Mouse (Mus musculus): ENCODE data around the gene Exd2.

DNA sequence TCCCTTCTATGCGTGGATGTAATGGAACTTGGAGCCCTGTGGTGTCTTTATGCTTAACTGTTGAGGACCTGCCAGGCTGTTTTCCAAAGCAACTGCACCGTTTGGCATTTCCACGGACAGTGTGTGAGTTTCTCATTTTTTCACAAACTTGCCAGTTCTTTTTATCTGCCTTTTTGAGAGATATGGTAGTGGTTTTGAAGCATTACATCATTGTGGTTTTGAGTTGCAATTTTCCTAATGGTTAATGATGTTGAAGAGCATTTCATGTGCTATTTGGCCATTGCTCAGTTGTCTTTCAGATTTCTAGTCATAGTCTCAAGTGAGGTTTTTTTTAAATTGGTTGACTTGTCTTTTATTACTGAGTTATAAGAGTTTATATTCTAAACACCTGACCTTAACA lies 10.8 kb downstream of the Exd2 start:
- TF ChIP-seq CTCF (IDR thresholded peaks at IDR 0.05; ENCODE audit: extremely low read depth, insufficient read depth, insufficient read length, insufficient replicate concordance) (no peak), POLR2A (IDR thresholded peaks at IDR 0.05; ENCODE audit: low read depth, low read length) (no peak)

All from spleen, adult 2 months (tissue).